Mouse (Mus musculus): ENCODE measurements around the gene Ikzf1. TPM values are rescaled to one million over a fixed set of nuclear protein-coding genes. Genes with fewer than 3 reads are reported as not detected.

Ikzf1 gene
- total and polyA plus RNA-seq, 2 experiments from 2014 or later, result 0.19 to 1.0 TPM

DNA sequence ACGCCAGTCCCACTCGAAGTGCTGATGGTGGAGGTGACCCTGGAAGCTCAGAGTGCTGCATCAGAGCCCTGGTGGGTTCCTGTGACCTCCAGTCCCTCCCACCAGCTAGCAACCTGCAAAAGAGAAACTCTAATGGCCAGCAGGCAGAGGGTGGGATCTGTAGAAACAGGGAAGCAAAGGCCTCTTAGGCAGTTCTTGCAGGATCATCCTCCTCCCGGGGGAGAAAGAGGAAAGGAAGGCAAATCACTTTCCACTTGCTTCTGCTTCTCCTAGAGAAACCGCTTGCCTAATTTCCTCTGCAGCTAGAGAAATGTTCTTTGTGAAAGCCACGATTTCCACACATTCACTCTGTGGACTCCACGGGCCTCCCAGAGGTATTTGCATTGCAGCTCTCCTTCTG lies 100.7 kb downstream of the Ikzf1 start:
- Histone ChIP-seq H3K4me3 (ENCODE audit: low read depth, low read length) (no peak overlapping the region), H3K9me3 (replicated peaks; ENCODE audit: control insufficient read depth, low read length) (no peaks in the 10 kb centered on the region), H3K4me1 (ENCODE audit: control insufficient read depth, insufficient read depth) (no peaks in the 10 kb centered on the region), H3K9ac (replicated peaks; ENCODE audit: low read depth, low read length) (no peak overlapping the region), H3K4me2 (ENCODE audit: low read depth, low read length) (no peak overlapping the region), H3K36me3 (replicated peaks; ENCODE audit: control insufficient read depth, insufficient read depth, low read length) (no peaks in the 10 kb centered on the region), H3K27ac (ENCODE audit: low read depth) (no peak overlapping the region), H3K27me3 (ENCODE audit: control insufficient read depth, insufficient read depth, low read length) (no peaks in the 10 kb centered on the region)
- WGBS, result 47% methylated on average over 6 of the region's 6 CpGs
- ATAC-seq (ENCODE audit: insufficient read depth, low read depth), result no peak
- no peak for TF ChIP-seq EP300 (IDR thresholded peaks at IDR 0.05; ENCODE audit: low read depth)
- TF ChIP-seq CTCF (IDR thresholded peaks at IDR 0.05; ENCODE audit: low read depth), result no peak
- no peak for DNase-seq (ENCODE audit: low spot score)

DNA sequence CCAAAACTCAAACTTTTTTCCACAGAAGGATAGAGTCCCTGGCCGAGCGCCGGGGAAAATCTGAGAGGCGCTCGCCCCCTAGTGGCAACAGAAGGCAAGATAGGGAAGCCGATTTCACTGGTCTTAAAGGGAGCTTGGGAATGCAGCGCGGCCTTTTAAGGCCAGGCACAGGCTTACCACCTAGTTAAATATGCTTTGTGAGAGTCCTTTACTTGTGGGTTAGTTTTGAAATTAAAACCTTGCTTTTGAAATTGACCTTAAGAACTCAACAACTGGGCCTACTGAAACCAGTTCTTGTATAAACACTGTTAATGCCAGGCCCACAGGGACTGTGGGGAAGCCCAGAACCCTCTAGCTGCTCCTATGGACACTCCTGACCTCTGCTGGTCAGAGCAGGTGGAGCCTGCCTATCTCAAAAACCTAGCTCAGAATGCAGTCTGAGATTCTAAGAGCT lies 103.7 kb downstream of the Ikzf1 start:
- Histone ChIP-seq H3K9me3 (replicated peaks; ENCODE audit: control insufficient read depth, low read length) (no peaks in the 10 kb centered on the region), H3K4me1 (ENCODE audit: control insufficient read depth, insufficient read depth) (no peaks in the 10 kb centered on the region), H3K4me2 (ENCODE audit: low read depth, low read length) (peak overlapping the region; percentile 46), H3K36me3 (replicated peaks; ENCODE audit: control insufficient read depth, insufficient read depth, low read length) (no peaks in the 10 kb centered on the region), H3K9ac (replicated peaks; ENCODE audit: low read depth, low read length) (no peak overlapping the region; the same call in 1 of the 2 replicates), H3K4me3 (ENCODE audit: low read depth, low read length) (peak overlapping the region; percentile 30), H3K27ac (ENCODE audit: low read depth) (peak overlapping the region; percentile 30; the same call in 1 of the 2 replicates), H3K27me3 (ENCODE audit: control insufficient read depth, insufficient read depth, low read length) (no peaks in the 10 kb centered on the region)
- ATAC-seq (ENCODE audit: insufficient read depth, low read depth), result peak; percentile 95
- WGBS, result 0% methylated on average over 8 of the region's 8 CpGs
- TF ChIP-seq CTCF (IDR thresholded peaks at IDR 0.05; ENCODE audit: low read depth) (peak; percentile 69), EP300 (IDR thresholded peaks at IDR 0.05; ENCODE audit: low read depth) (no peak)
- peak; percentile 82 for DNase-seq (ENCODE audit: low spot score)

DNA sequence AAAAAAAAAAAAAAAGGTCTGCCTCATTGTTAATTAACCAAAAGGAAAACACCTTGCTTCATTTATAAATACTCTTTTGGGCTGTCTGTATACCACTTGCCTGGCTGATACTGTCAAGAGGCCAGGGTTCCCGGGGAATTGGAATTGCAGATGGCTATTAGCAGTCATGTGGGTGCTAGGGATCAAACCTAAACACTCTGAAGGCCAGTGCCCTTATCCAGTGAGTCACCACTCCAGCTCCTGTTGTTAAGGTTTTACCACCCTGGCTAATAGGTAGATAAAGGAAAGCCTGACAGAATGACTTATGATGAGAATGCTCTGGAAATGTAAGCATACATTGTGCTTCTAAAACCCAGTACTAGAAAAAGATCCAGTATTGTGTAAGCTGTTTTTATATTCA lies 109.8 kb downstream of the Ikzf1 start:
- Histone ChIP-seq H3K4me2 (ENCODE audit: low read depth, low read length) (no peak overlapping the region), H3K27ac (ENCODE audit: low read depth) (no peak overlapping the region), H3K9ac (replicated peaks; ENCODE audit: low read depth, low read length) (no peak overlapping the region), H3K4me1 (ENCODE audit: control insufficient read depth, insufficient read depth) (no peaks in the 10 kb centered on the region), H3K9me3 (replicated peaks; ENCODE audit: control insufficient read depth, low read length) (no peaks in the 10 kb centered on the region), H3K4me3 (ENCODE audit: low read depth, low read length) (no peak overlapping the region), H3K27me3 (ENCODE audit: control insufficient read depth, insufficient read depth, low read length) (no peaks in the 10 kb centered on the region), H3K36me3 (replicated peaks; ENCODE audit: control insufficient read depth, insufficient read depth, low read length) (peaks cover 12% of the 10 kb centered on the region)
- 83% methylated on average over 1 of the region's 1 CpGs for WGBS
- ATAC-seq (ENCODE audit: insufficient read depth, low read depth), result no peak
- no peak for DNase-seq (ENCODE audit: low spot score)
- no peak for TF ChIP-seq EP300 (IDR thresholded peaks at IDR 0.05; ENCODE audit: low read depth)
- TF ChIP-seq CTCF (IDR thresholded peaks at IDR 0.05; ENCODE audit: low read depth), result no peak

DNA sequence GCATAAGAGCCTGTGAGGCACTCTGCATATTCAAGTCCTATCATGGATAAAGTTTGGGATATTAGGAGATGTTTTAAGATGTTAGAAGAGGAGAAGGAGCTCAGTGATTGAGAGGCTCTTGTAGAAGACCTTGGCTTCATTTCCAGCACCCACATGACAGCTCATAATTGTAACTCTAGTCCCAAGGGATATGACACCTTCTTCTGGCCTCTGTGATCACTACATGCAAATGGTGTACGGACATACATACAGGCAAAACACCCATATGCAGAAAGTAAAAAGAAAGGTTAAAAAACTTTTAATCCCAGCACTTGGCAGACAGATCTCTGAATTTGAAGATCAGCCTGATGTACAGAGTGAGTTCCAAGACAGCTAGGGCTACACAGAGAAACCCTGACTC lies 113.9 kb downstream of the Ikzf1 start:
- TF ChIP-seq EP300 (IDR thresholded peaks at IDR 0.05; ENCODE audit: low read depth), result no peak
- TF ChIP-seq CTCF (IDR thresholded peaks at IDR 0.05; ENCODE audit: low read depth), result no peak
- Histone ChIP-seq H3K27me3 (ENCODE audit: control insufficient read depth, insufficient read depth, low read length) (no peaks in the 10 kb centered on the region), H3K9me3 (replicated peaks; ENCODE audit: control insufficient read depth, low read length) (no peaks in the 10 kb centered on the region), H3K27ac (ENCODE audit: low read depth) (no peak overlapping the region), H3K4me3 (ENCODE audit: low read depth, low read length) (no peak overlapping the region), H3K4me2 (ENCODE audit: low read depth, low read length) (no peak overlapping the region), H3K4me1 (ENCODE audit: control insufficient read depth, insufficient read depth) (no peaks in the 10 kb centered on the region), H3K9ac (replicated peaks; ENCODE audit: low read depth, low read length) (no peak overlapping the region), H3K36me3 (replicated peaks; ENCODE audit: control insufficient read depth, insufficient read depth, low read length) (peaks cover 40% of the 10 kb centered on the region)
- no peak for DNase-seq (ENCODE audit: low spot score)
- ATAC-seq (ENCODE audit: insufficient read depth, low read depth), result no peak
- WGBS, result 94% methylated on average over 1 of the region's 1 CpGs

DNA sequence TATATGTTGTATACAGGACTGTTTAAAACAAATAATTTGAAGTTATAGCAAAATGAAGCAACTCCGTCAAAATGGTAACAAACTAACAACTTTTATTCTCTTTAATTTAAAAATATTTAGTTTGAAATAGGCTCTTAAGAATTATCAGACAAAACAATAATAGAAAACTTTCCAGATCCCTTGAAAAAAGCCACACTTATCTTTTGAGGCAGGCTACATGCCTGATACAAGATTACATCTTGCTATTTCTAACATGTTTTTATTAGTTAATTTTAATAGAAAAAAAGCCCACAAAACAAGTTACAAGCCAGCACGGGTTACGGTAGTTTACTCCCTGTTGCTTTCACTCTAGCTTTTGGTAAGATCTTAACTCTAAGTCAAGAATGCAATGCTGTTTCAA lies 115.5 kb downstream of the Ikzf1 start:
- no peak overlapping the region for H3K4me3 ChIP-seq (ENCODE audit: low read depth, low read length)
- no peak overlapping the region for H3K27ac ChIP-seq (ENCODE audit: low read depth)
- no peak for TF ChIP-seq EP300 (IDR thresholded peaks at IDR 0.05; ENCODE audit: low read depth)
- TF ChIP-seq CTCF (IDR thresholded peaks at IDR 0.05; ENCODE audit: low read depth), result no peak
- no peak for ATAC-seq (ENCODE audit: insufficient read depth, low read depth)
- DNase-seq (ENCODE audit: low spot score), result no peak
- H3K36me3 ChIP-seq (replicated peaks; ENCODE audit: control insufficient read depth, insufficient read depth, low read length), result peaks cover 52% of the 10 kb centered on the region
- 92% methylated on average over 3 of the region's 3 CpGs for WGBS
- no peaks in the 10 kb centered on the region for H3K9me3 ChIP-seq (replicated peaks; ENCODE audit: control insufficient read depth, low read length)
- no peaks in the 10 kb centered on the region for H3K4me1 ChIP-seq (ENCODE audit: control insufficient read depth, insufficient read depth)
- no peaks in the 10 kb centered on the region for H3K27me3 ChIP-seq (ENCODE audit: control insufficient read depth, insufficient read depth, low read length)
- no peak overlapping the region for H3K9ac ChIP-seq (replicated peaks; ENCODE audit: low read depth, low read length)
- no peak overlapping the region for H3K4me2 ChIP-seq (ENCODE audit: low read depth, low read length)

DNA sequence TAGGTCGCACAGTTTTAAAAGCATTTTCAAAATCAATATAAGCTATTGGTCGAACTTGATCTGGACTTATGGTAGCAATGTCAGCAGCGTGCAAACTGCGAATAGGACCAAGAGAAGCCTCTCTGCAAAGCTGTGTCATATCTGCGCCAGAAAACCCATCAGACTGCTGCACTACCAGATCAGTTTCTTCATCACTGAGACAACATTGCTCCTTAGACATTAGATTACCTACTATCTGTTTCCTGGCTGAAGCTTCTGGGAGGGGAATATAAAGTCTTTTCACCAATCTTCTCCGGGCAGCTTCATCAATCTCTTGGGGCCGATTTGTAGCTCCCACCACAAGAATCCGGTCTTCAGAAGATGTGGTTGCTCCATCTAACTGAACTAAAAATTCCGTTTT lies 116.3 kb downstream of the Ikzf1 start:
- Histone ChIP-seq H3K4me2 (ENCODE audit: low read depth, low read length) (no peak overlapping the region), H3K9me3 (replicated peaks; ENCODE audit: control insufficient read depth, low read length) (no peaks in the 10 kb centered on the region), H3K27me3 (ENCODE audit: control insufficient read depth, insufficient read depth, low read length) (no peaks in the 10 kb centered on the region), H3K27ac (ENCODE audit: low read depth) (no peak overlapping the region), H3K36me3 (replicated peaks; ENCODE audit: control insufficient read depth, insufficient read depth, low read length) (peaks cover 57% of the 10 kb centered on the region), H3K4me3 (ENCODE audit: low read depth, low read length) (no peak overlapping the region), H3K4me1 (ENCODE audit: control insufficient read depth, insufficient read depth) (no peaks in the 10 kb centered on the region), H3K9ac (replicated peaks; ENCODE audit: low read depth, low read length) (no peak overlapping the region)
- 89% methylated on average over 9 of the region's 9 CpGs for WGBS
- TF ChIP-seq EP300 (IDR thresholded peaks at IDR 0.05; ENCODE audit: low read depth), result no peak
- no peak for TF ChIP-seq CTCF (IDR thresholded peaks at IDR 0.05; ENCODE audit: low read depth)
- no peak for DNase-seq (ENCODE audit: low spot score)
- ATAC-seq (ENCODE audit: insufficient read depth, low read depth), result no peak

Data from heart, postnatal 0 days (tissue).